Mouse (Mus musculus): ENCODE results near the gene Dip2b. TPM values are rescaled to one million over a fixed set of nuclear protein-coding genes. Genes with fewer than 3 reads are reported as not detected.

Dip2b gene
- polyA plus RNA-seq, 1 experiment from 2014 or later: 9.8 TPM

GRCm38 (mm10) chr15:100186882-100187672 lies 148.6 kb downstream of the Dip2b start:
- H3K9ac ChIP-seq: no peak overlapping the region
- H3K27me3 ChIP-seq (replicated peaks): no peaks in the 10 kb centered on the region
- no peak overlapping the region for H3K4me2 ChIP-seq
- WGBS: 90% methylated on average over 8 of the region's 8 CpGs
- no peaks in the 10 kb centered on the region for H3K9me3 ChIP-seq
- no peak overlapping the region for H3K27ac ChIP-seq
- peaks cover 6% of the 10 kb centered on the region; the same call in 1 of the 2 replicates for H3K4me1 ChIP-seq
- H3K36me3 ChIP-seq: peaks cover 24% of the 10 kb centered on the region; the same call in 1 of the 2 replicates
- ATAC-seq (ENCODE audit: insufficient read depth, low FRiP score, low read depth): no peak
- H3K4me3 ChIP-seq (replicated peaks): no peak overlapping the region

- 62% methylated on average over 5 of the region's 5 CpGs for whole genome bisulfite sequencing
Observed at GRCm38 (mm10) chr15:100188542-100188941, 150.1 kb downstream of the Dip2b start.

GRCm38 (mm10) chr15:100188962-100189404 lies 150.5 kb downstream of the Dip2b start:
- 0 out of 2 replicates have a peak, but pooled peaks have one; percentile 23 for ATAC-seq (ENCODE audit: insufficient read depth, low FRiP score, low read depth)
- Histone ChIP-seq H3K4me3 (replicated peaks) (no peak overlapping the region), H3K9me3 (no peaks in the 10 kb centered on the region), H3K4me2 (no peak overlapping the region), H3K9ac (no peak overlapping the region), H3K4me1 (peaks cover 6% of the 10 kb centered on the region; the same call in 1 of the 2 replicates), H3K36me3 (peaks cover 33% of the 10 kb centered on the region), H3K27me3 (replicated peaks) (no peaks in the 10 kb centered on the region), H3K27ac (peak overlapping the region; percentile 42)
- 45% methylated on average over 14 of the region's 14 CpGs for WGBS

More at GRCm38 (mm10) chr15:100188542-100188941, 150.1 kb downstream of the Dip2b start:
- no peak for ATAC-seq (ENCODE audit: insufficient read depth, low FRiP score, low read depth)
- Histone ChIP-seq H3K27me3 (replicated peaks) (no peaks in the 10 kb centered on the region), H3K4me1 (peaks cover 6% of the 10 kb centered on the region; the same call in 1 of the 2 replicates), H3K27ac (peak overlapping the region; percentile 42), H3K4me3 (replicated peaks) (no peak overlapping the region), H3K9ac (no peak overlapping the region), H3K9me3 (no peaks in the 10 kb centered on the region), H3K36me3 (peaks cover 29% of the 10 kb centered on the region), H3K4me2 (no peak overlapping the region)

- Histone ChIP-seq H3K27me3 (replicated peaks) (no peaks in the 10 kb centered on the region), H3K9me3 (no peaks in the 10 kb centered on the region), H3K36me3 (peaks cover 33% of the 10 kb centered on the region), H3K4me3 (replicated peaks) (no peak overlapping the region), H3K9ac (no peak overlapping the region), H3K4me2 (no peak overlapping the region), H3K4me1 (peaks cover 6% of the 10 kb centered on the region; the same call in 1 of the 2 replicates), H3K27ac (no peak overlapping the region)
- WGBS: 84% methylated on average over 5 of the region's 5 CpGs
- ATAC-seq (ENCODE audit: insufficient read depth, low FRiP score, low read depth): no peak
Observed at GRCm38 (mm10) chr15:100190083-100190482, 151.6 kb downstream of the Dip2b start.

GRCm38 (mm10) chr15:100198983-100199745 lies 160.7 kb downstream of the Dip2b start:
- no peaks in the 10 kb centered on the region for H3K27me3 ChIP-seq (replicated peaks)
- no peak overlapping the region for H3K9ac ChIP-seq
- H3K4me3 ChIP-seq (replicated peaks): no peak overlapping the region
- 0 out of 2 replicates have a peak, but pooled peaks cover 4% of the 10 kb centered on the region for H3K4me1 ChIP-seq
- H3K9me3 ChIP-seq: no peaks in the 10 kb centered on the region
- 85% methylated on average over 11 of the region's 11 CpGs for WGBS
- H3K27ac ChIP-seq: no peak overlapping the region
- no peak overlapping the region for H3K4me2 ChIP-seq
- ATAC-seq (ENCODE audit: insufficient read depth, low FRiP score, low read depth): no peak
- peaks cover 15% of the 10 kb centered on the region; the same call in 1 of the 2 replicates for H3K36me3 ChIP-seq

- no peak overlapping the region for H3K9ac ChIP-seq
- no peak for ATAC-seq (ENCODE audit: insufficient read depth, low FRiP score, low read depth)
- no peak overlapping the region for H3K4me3 ChIP-seq (replicated peaks)
- 71% methylated on average over 3 of the region's 3 CpGs for WGBS
- no peak overlapping the region for H3K4me2 ChIP-seq
- no peaks in the 10 kb centered on the region for H3K9me3 ChIP-seq
- no peak overlapping the region for H3K27ac ChIP-seq
- no peaks in the 10 kb centered on the region for H3K27me3 ChIP-seq (replicated peaks)
- H3K4me1 ChIP-seq: 0 out of 2 replicates have a peak, but pooled peaks cover 4% of the 10 kb centered on the region
- peaks cover 15% of the 10 kb centered on the region; the same call in 1 of the 2 replicates for H3K36me3 ChIP-seq
Observed at GRCm38 (mm10) chr15:100199790-100200189, 161.3 kb downstream of the Dip2b start.

GRCm38 (mm10) chr15:100201806-100202205 lies 163.3 kb downstream of the Dip2b start:
- no peak for ATAC-seq (ENCODE audit: insufficient read depth, low FRiP score, low read depth)
- Histone ChIP-seq H3K9me3 (no peaks in the 10 kb centered on the region), H3K36me3 (peaks cover 18% of the 10 kb centered on the region; the same call in 1 of the 2 replicates), H3K4me1 (0 out of 2 replicates have a peak, but pooled peaks cover 4% of the 10 kb centered on the region), H3K9ac (no peak overlapping the region), H3K27me3 (replicated peaks) (no peaks in the 10 kb centered on the region), H3K4me2 (no peak overlapping the region), H3K4me3 (replicated peaks) (no peak overlapping the region), H3K27ac (no peak overlapping the region)
- WGBS: 94% methylated on average over 3 of the region's 3 CpGs

GRCm38 (mm10) chr15:100202431-100203015 lies 164.1 kb downstream of the Dip2b start:
- Histone ChIP-seq H3K4me3 (replicated peaks) (no peak overlapping the region), H3K27me3 (replicated peaks) (no peaks in the 10 kb centered on the region), H3K36me3 (peaks cover 22% of the 10 kb centered on the region; the same call in 1 of the 2 replicates)

GRCm38 (mm10) chr15:100204574-100204973 lies 166.1 kb downstream of the Dip2b start:
- H3K27ac ChIP-seq: peak overlapping the region; percentile 31; the same call in 1 of the 2 replicates
- H3K4me3 ChIP-seq (replicated peaks): no peak overlapping the region
- H3K27me3 ChIP-seq (replicated peaks): no peaks in the 10 kb centered on the region
- no peak overlapping the region for H3K9ac ChIP-seq
- 0 out of 2 replicates have a peak, but pooled peaks cover 4% of the 10 kb centered on the region for H3K4me1 ChIP-seq
- no peaks in the 10 kb centered on the region for H3K9me3 ChIP-seq
- H3K36me3 ChIP-seq: peaks cover 25% of the 10 kb centered on the region
- WGBS: 83% methylated on average over 1 of the region's 1 CpGs
- H3K4me2 ChIP-seq: no peak overlapping the region
- no peak for ATAC-seq (ENCODE audit: insufficient read depth, low FRiP score, low read depth)

More at GRCm38 (mm10) chr15:100202431-100203015, 164.1 kb downstream of the Dip2b start:
- WGBS: 87% methylated on average over 4 of the region's 4 CpGs
- H3K9ac ChIP-seq: no peak overlapping the region
- ATAC-seq (ENCODE audit: insufficient read depth, low FRiP score, low read depth): no peak
- H3K27ac ChIP-seq: no peak overlapping the region
- no peaks in the 10 kb centered on the region for H3K9me3 ChIP-seq
- H3K4me2 ChIP-seq: no peak overlapping the region
- 0 out of 2 replicates have a peak, but pooled peaks cover 4% of the 10 kb centered on the region for H3K4me1 ChIP-seq

GRCm38 (mm10) chr15:100210013-100210412 lies 171.5 kb downstream of the Dip2b start:
- no peak overlapping the region for H3K9ac ChIP-seq
- H3K9me3 ChIP-seq: no peaks in the 10 kb centered on the region
- 95% methylated on average over 3 of the region's 3 CpGs for WGBS
- no peak overlapping the region for H3K27ac ChIP-seq
- H3K4me1 ChIP-seq: no peaks in the 10 kb centered on the region
- no peaks in the 10 kb centered on the region for H3K27me3 ChIP-seq (replicated peaks)
- no peak for ATAC-seq (ENCODE audit: insufficient read depth, low FRiP score, low read depth)
- no peak overlapping the region for H3K4me2 ChIP-seq
- no peak overlapping the region for H3K4me3 ChIP-seq (replicated peaks)
- H3K36me3 ChIP-seq: peaks cover 49% of the 10 kb centered on the region

- Histone ChIP-seq H3K4me3 (replicated peaks) (no peak overlapping the region), H3K27me3 (replicated peaks) (no peaks in the 10 kb centered on the region), H3K9ac (no peak overlapping the region), H3K9me3 (no peaks in the 10 kb centered on the region), H3K27ac (no peak overlapping the region), H3K4me2 (no peak overlapping the region), H3K36me3 (peaks cover 35% of the 10 kb centered on the region), H3K4me1 (no peaks in the 10 kb centered on the region)
- ATAC-seq (ENCODE audit: insufficient read depth, low FRiP score, low read depth): no peak
- 89% methylated on average over 2 of the region's 2 CpGs for WGBS
Observed at GRCm38 (mm10) chr15:100213339-100213738, 174.9 kb downstream of the Dip2b start.
